Mouse (Mus musculus) adrenal gland, postnatal 14 days (tissue): ENCODE measurements around the gene Ccdc141. TPM values are rescaled to one million over a fixed set of nuclear protein-coding genes. Genes with fewer than 3 reads are reported as not detected.
A peak's percentile ranks its signal among the peaks of the same experiment; 100 is the strongest.
"Not testable (repeated sequence)": the region's sequence is repeated elsewhere in the genome, so short reads cannot be mapped to it uniquely, and the experiment has no call there.

Experiments
- DNase-seq: peaks from one replicate; pipeline ENCODE4 v3.0.0; 2021; ENCODE audit warnings: mixed read lengths
- total RNA-seq: library from RNA; stranded (reverse); gene quantifications from 2 replicates; pipeline ENCODE4 v1.2.3, GENCODE M21; 2021

Gene Ccdc141
- total RNA-seq, 1 experiment from 2014 or later: 7.7 TPM

DNA sequence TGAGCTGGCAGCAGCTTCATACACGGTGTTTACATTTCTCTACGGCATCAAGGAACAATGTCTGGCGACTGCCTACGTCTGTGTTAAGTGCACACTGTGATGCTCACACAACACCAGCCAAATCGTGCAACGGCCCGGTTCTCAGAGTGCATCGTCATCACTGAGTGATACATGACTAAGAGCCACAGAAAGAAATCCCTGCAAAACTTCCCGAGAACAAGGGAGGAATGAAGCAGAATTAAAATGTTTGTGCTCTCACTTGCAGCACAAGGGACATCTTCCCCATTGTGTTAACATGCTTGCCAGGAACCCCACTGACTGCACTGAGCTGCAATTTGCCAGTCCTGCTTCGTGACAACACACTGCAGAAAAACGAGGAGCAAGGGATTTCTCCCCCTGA lies 114.1 kb downstream of the Ccdc141 start:
- DNase-seq: no peak

DNA sequence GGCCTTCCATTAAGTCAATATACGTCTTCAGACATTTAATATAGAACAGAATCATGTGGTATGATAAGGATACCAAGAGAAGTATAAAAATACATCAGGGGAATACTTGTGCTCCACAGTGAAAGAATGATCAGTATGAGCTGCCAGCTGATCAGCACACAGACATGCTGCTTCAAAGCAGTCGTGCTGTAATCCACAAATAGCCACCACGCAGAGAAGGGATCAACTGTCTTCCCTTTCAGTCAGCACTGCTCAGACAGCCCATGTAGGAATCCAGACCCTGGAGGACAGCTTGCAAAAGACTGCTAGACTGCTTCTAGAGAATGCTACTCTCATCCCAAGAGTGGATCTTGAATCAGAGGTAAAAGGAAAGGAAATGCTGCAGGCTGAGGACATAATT lies 127.5 kb downstream of the Ccdc141 start:
- DNase-seq: no peak

DNA sequence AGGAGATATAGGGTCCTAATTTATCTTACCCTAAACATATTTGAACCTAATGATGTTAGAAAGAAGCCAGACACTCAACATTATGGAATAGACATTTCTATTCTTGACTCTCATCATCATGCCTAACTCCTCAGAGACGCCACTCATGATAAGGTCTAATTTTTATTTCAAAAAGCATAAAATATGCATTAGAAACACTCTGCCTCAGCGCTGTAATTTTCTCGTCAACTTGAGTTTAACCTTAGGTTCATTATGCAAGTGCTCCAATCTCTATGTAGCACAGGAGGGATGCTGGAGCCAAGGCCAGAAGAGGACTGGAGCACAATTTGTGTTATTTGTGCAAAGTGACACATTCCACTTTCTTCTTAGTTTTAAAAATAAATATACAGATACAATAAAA lies 130.8 kb downstream of the Ccdc141 start:
- DNase-seq: no peak

DNA sequence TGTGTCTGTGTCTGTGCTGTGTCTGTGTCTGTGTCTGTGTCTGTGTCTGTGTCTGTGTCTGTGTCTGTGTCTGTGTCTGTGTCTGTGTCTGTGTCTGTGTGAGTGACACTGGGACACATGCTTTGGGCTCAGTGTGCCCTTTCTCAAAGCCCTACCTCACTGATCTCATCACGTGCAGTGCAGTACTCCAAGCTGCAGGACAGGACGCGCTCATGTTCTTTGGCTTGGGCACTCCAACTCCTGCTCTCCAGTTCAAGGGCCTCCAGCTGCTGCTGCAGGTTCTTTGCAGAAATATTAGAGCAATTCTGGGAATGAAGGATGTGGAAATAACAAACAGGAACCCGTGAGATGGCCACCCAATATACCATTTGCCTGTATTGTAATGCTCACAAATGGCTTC lies 131.2 kb downstream of the Ccdc141 start:
- DNase-seq: no peak

DNA sequence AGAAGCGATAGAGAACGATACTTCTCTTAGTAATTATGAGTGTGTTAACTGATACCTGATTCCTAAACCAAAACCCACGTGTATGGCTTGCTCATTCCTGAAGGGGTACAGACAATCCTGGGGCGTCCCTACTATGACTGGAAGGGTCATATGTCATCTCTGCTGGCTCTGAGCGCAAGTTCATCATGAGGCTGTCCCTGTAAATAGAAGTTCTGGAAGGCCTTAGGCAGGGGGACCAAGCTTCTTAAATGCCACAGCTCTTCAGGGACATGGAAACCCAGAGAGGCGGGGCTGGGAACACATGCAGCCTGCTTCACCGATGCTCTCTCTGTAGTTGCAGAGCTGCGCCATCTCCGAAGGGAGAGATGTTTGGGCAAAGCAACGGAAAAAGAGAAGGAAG lies 133.2 kb downstream of the Ccdc141 start:
- no peak for DNase-seq

DNA sequence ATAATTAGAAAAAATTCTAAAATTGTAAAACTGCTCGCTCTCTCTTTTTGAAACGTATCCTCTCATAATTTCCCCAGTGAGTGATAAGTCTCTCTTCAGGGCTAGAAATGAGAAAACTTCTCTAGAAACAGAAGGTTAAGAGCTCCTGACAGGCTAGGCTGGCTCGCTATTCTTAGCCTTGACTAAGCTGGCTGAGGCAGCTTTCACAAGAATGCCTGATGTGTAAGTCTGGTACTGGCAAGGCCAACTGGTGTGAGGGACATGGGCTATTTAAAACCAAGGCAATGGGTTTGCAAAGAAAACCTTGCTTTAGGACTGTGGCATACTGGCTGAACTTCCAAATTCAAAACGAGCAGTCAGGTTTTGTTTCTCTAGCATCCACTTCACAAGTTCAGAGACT lies 136.3 kb downstream of the Ccdc141 start:
- peak; percentile 21 for DNase-seq

DNA sequence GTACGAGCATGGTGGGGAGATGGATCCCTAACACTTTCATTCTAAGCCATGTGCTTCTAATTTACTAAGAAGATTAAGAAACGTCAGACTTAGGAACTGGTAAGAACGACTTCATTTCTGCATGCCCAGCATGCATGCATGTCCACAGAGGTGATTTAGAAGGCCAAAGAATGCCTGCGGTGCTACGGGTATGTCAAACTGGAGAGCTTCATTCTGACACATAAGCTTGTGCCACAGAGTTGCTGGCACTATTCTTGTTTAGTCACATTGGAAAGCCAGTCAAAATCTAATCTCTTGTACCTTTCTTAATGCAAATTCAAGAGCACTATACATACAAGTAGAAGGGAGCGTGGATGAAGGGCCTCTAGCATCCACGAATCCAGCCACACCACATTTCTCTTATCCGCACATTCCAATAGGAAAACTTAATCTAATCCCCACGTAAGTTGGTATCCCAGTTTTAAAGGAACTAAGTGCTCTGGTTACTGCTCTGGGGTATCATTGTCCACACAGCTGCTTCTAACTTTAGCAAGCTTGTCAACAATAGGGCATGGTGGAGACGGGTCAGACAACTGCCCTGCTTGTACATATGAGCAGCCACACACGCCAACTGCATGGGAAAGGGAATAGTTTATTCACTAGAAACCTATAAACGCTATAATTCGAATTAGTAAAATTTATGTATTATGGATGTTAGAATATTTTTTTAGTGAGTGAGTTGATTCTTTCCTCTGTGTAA lies 136.9 kb downstream of the Ccdc141 start:
- DNase-seq: no peak

DNA sequence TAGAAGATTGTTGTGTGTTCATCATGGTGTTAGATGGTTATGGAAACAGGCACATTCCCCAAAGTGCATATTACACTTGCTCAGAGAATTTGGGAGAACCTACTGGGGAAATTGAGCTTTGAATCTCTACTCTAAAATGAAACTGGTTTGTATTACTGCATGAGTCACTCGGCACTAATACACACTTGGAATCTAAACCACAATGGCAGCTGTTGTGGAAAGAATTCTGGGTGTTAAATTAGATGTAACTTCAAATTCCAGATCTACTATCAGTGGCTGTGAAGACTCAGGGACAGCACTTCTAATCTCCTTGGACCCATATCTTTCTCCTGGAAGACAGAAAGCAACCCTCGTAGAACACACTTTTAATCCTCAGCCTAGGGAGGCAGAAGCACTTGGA lies 149.8 kb downstream of the Ccdc141 start:
- DNase-seq: no peak

DNA sequence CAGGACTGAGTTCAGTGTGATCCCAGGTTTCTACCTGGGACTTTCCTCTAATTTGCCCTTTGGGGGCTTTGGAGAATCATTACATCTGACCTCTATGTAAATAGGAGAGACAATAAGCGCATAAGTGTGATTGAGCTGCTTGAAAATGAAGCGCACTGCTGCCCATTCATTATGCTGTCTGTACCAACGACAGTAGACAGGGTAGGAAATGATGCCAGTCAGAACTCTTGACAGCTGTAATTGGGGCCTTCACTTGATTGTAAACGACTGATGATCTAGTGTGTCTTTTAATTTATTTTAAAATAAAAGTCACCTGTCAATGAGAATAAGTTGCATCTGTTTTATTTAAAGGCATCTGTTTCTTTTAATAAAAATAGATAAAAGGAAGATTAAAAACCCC lies 152.7 kb downstream of the Ccdc141 start:
- no peak for DNase-seq

DNA sequence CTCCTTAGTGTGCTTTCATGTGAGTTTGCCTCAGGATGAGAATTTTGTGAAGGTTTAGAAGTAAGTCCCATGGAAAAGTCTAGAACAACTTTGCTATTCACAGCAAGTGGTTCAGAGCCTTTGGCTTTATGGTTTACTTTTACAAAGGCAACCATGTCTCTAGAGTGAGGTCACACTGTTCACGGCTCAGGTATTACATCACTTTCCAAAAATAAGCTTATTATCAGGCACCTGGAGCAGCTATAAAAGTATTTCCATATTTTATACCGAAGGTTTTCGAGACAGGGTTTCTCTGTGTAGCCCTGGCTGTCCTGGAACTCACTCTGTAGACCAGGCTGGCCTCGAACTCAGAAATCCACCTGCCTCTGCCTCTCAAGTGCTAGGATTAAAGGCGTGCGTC lies 157.0 kb downstream of the Ccdc141 start:
- DNase-seq: not testable (repeated sequence)

DNA sequence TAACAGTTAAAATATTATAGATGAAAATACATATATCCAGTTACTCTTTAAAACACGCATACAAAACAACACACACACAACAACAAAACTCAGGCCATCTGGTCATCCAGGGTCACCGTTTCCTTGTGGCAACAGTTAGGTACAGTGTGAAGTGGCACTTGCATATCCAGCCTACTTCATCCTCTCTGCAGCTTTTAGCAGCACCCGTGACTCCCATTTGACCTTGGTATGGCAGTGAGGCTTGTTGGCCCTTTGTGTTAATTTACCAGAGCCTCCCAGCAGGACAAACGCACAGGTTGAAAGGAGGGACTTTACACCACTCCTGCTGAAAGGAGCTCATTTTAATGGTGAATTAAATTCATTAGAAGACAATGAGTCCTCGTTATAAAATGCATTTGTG lies 158.5 kb downstream of the Ccdc141 start:
- DNase-seq: no peak

DNA sequence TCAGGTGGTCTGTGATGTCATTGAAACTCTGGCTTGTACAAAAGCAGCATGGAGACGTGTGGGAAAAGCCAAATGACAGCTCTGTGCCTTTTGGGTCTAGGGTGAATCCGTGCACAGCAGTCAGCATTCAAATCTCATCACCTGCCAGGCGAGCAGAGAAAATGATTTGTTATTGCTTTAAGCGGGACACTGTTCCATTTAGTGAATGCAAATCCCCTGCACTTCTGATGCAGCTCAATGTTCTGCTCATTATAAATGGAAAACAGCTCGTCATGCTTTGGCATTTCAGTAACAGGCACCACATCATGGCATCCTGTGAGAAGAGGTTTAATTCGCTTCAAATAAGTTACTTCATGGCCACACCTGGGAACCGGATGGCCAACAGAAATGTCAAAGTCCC lies 163.4 kb downstream of the Ccdc141 start:
- DNase-seq: no peak

DNA sequence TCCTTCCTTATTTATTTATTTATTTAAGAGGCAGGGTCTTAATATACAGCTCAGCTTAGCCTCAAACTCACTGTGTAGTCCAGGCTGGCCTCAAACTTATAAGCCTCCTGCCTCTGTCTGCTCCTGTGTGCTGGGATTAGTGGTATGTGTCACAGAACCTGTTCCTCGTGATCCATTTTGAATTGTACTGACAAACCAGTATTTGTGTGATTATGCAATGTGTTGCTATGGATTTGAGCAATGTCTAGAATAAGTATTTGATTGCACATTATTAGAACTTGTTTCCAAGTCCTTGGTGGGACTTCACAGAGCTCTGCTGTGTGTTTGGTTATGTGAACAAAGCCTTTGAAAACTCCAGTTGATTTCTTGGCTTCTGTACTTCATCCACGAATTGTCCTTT lies 167.3 kb downstream of the Ccdc141 start:
- no peak for DNase-seq

DNA sequence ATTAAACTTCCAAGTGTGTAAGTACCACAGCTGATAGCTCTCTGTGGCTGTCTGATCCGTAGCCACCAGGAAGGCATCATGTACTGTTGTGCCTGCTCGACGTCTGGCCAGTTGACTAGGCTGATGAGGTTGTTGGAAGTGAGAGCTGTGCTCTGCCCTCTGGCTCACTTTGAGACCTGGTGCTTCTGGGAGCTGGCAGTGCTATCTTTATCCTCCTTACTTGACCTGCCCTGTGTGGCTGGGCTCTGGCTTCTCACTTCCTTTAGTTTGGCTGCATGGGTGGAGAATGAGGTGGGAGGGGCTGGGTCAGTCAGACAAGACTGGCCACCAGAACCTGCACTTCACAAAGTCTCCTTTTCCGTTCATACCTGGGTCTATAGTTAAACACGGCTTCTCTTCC lies 172.1 kb downstream of the Ccdc141 start:
- DNase-seq: no peak

DNA sequence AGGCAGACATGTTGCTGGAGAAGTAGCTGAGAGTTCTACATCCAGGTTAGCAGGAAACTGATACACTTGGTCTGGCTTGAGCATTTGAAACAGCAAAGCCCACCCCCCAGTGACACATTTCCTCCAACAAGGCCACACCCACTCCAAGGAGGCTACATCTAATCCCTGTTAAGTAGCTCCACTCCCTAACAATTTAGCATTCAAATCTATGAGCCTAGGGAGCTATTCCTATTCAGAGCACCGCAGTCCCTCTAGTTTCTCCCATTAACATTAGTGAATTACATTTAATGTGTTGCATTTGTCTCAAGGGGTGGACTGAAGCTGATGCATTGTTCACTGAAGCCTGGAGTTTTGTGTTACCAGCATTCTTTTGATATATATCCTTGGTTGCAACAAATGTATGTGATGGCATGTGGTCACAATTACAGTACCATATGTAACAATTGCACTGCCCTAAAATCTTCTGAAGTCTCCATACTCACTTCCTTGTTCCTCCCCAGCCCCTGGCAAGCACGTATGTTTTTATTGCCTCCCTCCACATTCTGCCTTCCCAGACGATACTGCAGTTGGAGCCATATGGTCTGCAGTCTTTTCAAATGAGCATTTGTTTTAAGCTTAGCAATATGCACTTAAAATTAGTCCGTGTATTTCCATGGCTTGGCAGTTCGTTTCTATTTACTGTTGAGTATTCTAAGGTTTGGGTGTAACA lies 177.8 kb downstream of the Ccdc141 start:
- no peak for DNase-seq

DNA sequence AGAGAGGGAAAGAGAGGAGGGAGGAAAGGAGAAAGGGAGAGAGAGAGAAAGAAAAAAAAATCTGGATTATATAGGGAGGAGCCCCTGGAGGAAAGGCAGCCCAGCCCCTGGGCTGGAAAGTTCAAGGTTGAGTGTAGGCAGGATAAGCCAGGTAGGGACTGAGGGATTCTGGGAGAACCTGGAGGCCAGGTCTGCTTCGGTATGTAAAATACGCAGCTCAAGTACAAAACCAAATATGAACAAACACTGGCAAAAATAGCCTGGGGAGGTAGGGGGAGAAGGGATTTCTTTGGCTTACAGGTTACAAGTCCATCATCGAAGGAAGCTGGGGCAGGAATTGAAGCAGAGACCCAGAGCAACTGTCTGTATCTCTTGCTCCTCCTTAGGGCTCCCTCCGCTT lies 183.1 kb downstream of the Ccdc141 start:
- no peak for DNase-seq

DNA sequence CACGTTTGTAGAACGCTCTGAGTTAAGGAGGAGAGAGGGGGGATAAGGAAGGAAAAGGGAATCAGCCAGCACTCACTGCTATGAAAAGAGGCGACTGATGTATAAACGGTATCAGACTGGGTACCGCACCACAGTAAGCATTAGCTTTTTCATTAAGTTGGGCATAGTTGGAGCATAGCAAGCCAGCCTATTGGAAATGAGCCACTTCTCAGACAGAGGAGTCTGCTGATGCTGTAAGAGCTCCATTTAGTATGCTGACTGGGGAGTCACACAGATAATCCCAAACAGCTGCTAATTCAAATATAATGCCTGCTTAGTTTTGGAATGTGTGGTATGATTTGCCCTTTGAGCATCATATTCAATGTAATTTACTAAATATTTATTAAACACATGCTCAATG lies 186.1 kb downstream of the Ccdc141 start:
- no peak for DNase-seq

DNA sequence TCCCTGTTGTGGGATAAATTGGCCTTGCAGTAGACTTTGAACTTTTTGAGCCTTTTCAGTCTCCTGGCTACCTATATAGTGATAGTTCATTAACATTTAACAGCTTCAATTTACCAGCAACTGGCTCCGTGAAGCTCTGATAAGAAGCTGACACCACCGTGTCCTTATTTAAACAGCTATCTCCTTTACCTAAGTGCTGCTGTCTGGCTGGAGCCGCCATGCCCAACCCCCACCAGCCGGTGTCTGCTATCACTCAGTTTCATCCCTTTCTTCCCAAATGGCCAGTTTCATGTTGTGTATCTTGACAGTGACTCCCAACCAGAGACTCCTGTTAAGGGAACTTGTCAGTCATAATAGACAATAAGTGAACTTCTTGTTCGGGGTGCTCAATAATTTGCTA lies 186.8 kb downstream of the Ccdc141 start:
- DNase-seq: no peak

DNA sequence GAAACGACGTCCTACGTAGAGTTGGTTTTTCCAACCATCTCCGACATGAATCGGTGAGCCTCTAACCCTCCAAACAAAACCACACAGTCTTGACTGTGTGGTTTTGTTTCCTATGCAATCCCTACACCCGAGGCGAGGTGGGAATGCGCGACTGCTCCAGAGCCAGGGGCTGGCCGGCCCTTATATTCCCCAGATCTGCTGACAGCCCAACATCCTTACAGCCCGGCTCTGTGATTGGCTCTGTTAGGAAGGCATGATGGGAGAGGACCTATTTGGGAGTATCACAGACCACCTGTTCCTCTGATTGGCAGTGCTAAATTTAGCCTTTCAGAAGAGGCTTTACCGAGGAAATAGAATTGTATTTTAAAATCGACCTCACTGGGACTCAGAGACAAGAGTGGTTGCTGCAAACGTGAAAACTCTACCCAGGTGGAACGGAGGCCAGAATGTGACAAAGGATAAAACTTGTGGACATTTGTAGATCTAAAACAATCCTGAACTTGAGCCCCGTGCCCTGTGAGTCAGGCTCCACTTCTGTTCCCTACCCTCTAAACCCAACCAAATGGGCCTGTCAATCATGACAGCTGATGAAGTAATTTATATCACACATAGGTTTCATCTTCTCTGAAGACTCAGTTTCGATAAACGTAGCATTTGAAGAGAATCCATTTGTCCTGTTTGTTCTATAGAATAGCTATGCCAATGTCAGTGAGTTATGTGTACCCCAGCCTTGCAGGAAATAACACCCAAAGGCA lies 187.9 kb downstream of the Ccdc141 start, which contains the start of gene Ttn:
TSS of gene Ttn (minus strand) at position 157 of the 755 bp plus-strand sequence.
- no peak for DNase-seq

DNA sequence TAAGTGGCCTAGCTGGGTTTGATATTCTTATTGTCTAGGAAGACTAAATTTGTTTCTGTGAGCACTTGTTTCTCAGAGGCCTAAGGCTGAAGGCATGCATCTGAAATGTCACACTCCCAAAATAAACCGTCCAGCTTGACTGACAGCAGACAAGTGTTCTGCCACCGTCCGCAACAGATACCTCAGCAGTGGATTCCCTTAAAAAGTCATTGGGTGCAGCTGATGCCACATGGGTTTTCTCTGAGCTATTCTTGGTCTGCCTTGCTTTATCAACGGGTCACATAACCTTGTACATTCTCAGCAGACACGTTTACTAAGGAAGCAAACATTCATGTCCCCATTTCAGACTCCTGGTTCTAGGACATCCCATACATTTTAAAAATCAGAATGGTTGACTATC lies 188.7 kb downstream of the Ccdc141 start:
- DNase-seq: no peak

DNA sequence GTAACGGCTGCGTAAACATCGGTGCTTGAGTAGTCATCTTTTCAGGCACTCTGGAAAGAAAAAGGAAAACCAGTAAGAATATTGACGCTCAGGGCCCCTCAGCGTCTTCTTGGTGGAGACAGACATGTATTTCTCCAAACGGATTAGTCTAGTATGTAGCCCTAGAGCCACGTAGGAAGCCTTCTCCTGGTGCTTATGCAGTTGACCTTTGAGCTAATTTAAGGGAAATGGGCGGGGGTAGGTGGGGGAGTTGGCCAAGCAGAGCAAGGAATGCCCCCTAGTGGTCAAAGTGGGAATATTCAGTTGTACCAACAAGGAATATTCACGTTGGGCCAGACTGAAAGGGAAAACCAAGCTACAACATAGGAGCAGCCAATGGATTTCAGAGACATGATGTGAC lies 190.3 kb downstream of the Ccdc141 start:
- peak; percentile 66 for DNase-seq

DNA sequence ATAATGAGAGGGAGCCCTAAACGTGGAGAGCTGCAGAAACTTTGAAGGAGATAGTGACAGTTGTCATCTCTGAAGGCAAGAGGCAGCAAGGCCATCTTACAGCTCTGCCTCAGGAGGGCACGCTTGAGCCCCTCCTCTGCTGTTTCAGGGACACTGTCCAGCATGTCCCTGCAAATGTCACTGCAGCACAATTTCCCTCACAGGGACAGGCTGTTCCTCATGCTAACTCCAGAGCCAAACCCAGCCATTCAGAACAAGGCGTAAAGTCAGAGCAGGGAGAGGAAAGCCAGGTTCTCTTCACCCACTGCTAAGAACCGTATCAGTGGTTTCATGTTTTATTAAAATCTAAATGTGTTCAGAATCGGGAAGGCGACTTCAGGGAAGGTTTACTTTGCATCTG lies 192.8 kb downstream of the Ccdc141 start:
- DNase-seq: no peak

DNA sequence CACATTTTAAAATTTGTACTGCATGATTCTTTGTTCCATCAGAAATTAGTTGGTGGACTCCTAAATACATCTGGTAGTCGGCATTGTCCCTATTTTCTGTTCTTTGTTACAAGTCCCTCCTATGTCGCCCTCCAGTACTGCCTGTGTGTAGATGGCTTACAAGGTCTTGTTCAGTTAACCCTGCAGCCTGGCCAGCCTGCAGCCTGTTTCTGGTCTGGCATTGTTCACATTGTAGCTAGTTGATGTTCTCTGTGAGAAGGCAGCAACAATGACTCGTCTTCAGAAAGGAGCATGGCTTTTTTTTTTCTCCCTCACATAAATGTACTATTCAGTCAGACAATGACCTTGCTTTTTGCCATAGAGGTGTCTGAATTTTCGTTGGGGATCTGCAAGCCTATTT lies 198.4 kb downstream of the Ccdc141 start:
- no peak for DNase-seq
